Mouse (Mus musculus) E14TG2a.4 (cell line): ENCODE measurements around the gene Iqgap2.

Source experiments
- CTCF ChIP-seq: conservative IDR thresholded peaks from 2 replicates; pipeline ENCODE4 v1.5.1; 2014; ENCODE audit warnings: low read length
- NANOG ChIP-seq: IDR thresholded peaks from 2 replicates; pipeline ENCODE4 v1.6.1; 2014; ENCODE audit warnings: borderline replicate concordance, low read length, mixed read lengths

- TF ChIP-seq CTCF (no peak), NANOG (no peak)
Measured at GRCm38 (mm10) chr13:95610786-95611562, 280.7 kb downstream of the Iqgap2 start.
